ENCODE assay signal across 9 mouse cellular contexts in the genomic region with DNA sequence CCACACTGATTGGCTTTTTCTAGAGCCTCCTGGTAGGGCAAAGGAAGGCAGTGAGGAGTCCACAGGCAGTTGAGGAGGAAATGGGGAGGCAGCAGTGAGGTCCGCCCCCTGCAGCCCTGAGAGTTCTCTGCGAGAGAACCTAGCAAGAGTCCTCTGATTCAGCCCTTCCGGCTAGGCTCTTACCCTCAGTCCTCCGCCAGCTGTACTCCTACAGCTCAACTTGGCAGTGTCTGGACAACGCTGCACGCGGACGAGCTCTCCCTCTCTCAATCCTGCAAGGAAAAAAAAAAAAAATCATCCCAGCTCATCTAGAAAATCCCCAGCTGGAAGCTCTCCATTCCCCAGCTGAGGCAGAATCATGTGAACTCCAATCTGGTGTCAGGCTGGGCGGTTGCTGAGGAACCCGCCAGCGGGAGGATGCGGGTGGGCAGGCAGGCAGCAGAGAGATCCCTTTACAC. TPM values are rescaled to one million over a fixed set of nuclear protein-coding genes. Genes with fewer than 3 reads are reported as not detected.
DNase-seq lines count a peak whose midpoint lies in the region; ATAC-seq and TF ChIP-seq lines count a peak whose summit lies in the region.
"Had no signal": no experiment of that assay in that cellular context is flagged by ENCODE, and none has a peak within 500 bp of the region (broad histone marks: within the 10 kb centered on the region; RNA-seq: fewer than 3 reads in every experiment).

No protein-coding gene starts in this region.

- no peak overlapping the region for H3K4me3 ChIP-seq in kidney, adult 2 months (ENCODE audit: insufficient read depth, low read depth, low read length)
- H3K4me3 ChIP-seq: heart, embryonic 13.5 days had no signal

- no peaks in the 10 kb centered on the region for H3K27me3 ChIP-seq in kidney, adult 2 months (replicated peaks; ENCODE audit: control insufficient read depth, insufficient read depth, low read length)

- peak; percentile 91 for ATAC-seq in frontal cortex, adult (ENCODE audit: low TSS enrichment)
- peak; percentile 62 for ATAC-seq in megakaryocyte progenitor cell, adult 5-6 weeks (replicated peaks; ENCODE audit: poor library complexity)

- 12% methylated on average over 12 of the region's 12 CpGs for whole genome bisulfite sequencing in kidney, adult 2 months

- TF ChIP-seq CTCF in kidney, adult 2 months (conservative IDR thresholded peaks at IDR 0.05; ENCODE audit: insufficient read depth, insufficient read length, low read depth, low read length) = no peak

- no peak overlapping the region for H3K27ac ChIP-seq in kidney, adult 2 months (ENCODE audit: insufficient read depth, low read depth, low read length)
- H3K27ac ChIP-seq: heart, embryonic 13.5 days had no signal

- DNase-seq in kidney, adult 2 months = peak; percentile 12
- no peak for DNase-seq in kidney, postnatal 25 days
- DNase-seq in T-cell, adult 2 months (ENCODE audit: low spot score) = peak; percentile 73
- peak; percentile 49 for DNase-seq in kidney, postnatal 14 days
- peak; percentile 49 for DNase-seq in thymus, postnatal 14 days
- no peak for DNase-seq in urinary bladder, adult 2 months (ENCODE audit: low spot score)

- no peaks in the 10 kb centered on the region for H3K4me1 ChIP-seq in kidney, adult 2 months (ENCODE audit: control insufficient read depth, insufficient read depth, low read length)
- H3K4me1 ChIP-seq: heart, embryonic 13.5 days had no signal

- no peaks in the 10 kb centered on the region for H3K36me3 ChIP-seq in kidney, adult 2 months (ENCODE audit: control insufficient read depth, insufficient read depth, low read length)
- H3K36me3 ChIP-seq: heart, embryonic 13.5 days had no signal

- no peak for TF ChIP-seq POLR2A in kidney, adult 2 months (IDR thresholded peaks at IDR 0.05; ENCODE audit: low read depth, low read length)

RNA-seq across cellular contexts. Expression of gene Gpr68, which starts 20.2 kb away (rescaled TPM):
- polyA plus RNA-seq in kidney, adult 2 months (2012; rRNA removed) = 0.50 and 1.9 TPM in 2 replicates
- 0.37 and 0.39 TPM in 2 replicates for total RNA-seq in megakaryocyte progenitor cell, adult 5-6 weeks (2015)
- 0.08 and 1.1 TPM in 2 replicates for total RNA-seq in megakaryocyte progenitor cell, adult 5-6 weeks (2017)
- 1.8 and 2.7 TPM in 2 replicates for polyA plus RNA-seq in urinary bladder, adult 2 months (2012; rRNA removed)

Comparison
In these comparisons a context has a peak if more than half of its experiments do, and no peak if none do; other contexts are left out.
1. DNase-seq: peak in kidney, adult 2 months (single experiment), T-cell, adult 2 months (single experiment), kidney, postnatal 14 days (single experiment) and thymus, postnatal 14 days (single experiment); none in kidney, postnatal 25 days (0 of 2) and urinary bladder, adult 2 months (single experiment).